9 mouse cellular contexts compared by ENCODE assay signal in genomic region chr1:170996753-170997152, GRCm38 (mm10). TPM values are rescaled to one million over a fixed set of nuclear protein-coding genes. Genes with fewer than 3 reads are reported as not detected.
DNase-seq lines count a peak whose midpoint lies in the region; ATAC-seq and TF ChIP-seq lines count a peak whose summit lies in the region.
"Had no signal": no experiment of that assay in that cellular context is flagged by ENCODE, and none has a peak within 500 bp of the region (broad histone marks: within the 10 kb centered on the region; RNA-seq: fewer than 3 reads in every experiment).

No protein-coding gene starts in this region.

- H3K9me3 ChIP-seq in E14TG2a.4 (ENCODE audit: low read length): no peaks in the 10 kb centered on the region
- H3K9me3 ChIP-seq: limb, embryonic 13.5 days had no signal

- H3K27ac ChIP-seq in gastrocnemius, adult 2 months: no peak overlapping the region
- H3K27ac ChIP-seq: limb, embryonic 13.5 days had no signal

- intact Hi-C loops in gastrocnemius, adult 2 months (cut with DNase I): loop anchor here (2.0 kb wide), 1 partner anchor 96 kb away; no protein-coding TSS in a partner anchor

- H3K4me1 ChIP-seq in E14TG2a.4 (replicated peaks; ENCODE audit: low read depth, low read length): peaks cover 15% of the 10 kb centered on the region
- H3K4me1 ChIP-seq: limb, embryonic 13.5 days had no signal

- peaks cover 6% of the 10 kb centered on the region; the same call in 1 of the 2 replicates for H3K27me3 ChIP-seq in E14TG2a.4 (ENCODE audit: insufficient read depth, low read length)
- H3K27me3 ChIP-seq: limb, embryonic 13.5 days had no signal

- TF ChIP-seq CTCF in E14TG2a.4 (conservative IDR thresholded peaks at IDR 0.05; ENCODE audit: low read length): peak; percentile 63
- TF ChIP-seq CTCF in gastrocnemius, adult 2 months (IDR thresholded peaks at IDR 0.05): peak; percentile 85

- ATAC-seq in CD4-positive, CD25-positive, alpha-beta regulatory T cell, adult 4 months: no peak

- no peaks in the 10 kb centered on the region for H3K36me3 ChIP-seq in E14TG2a.4 (ENCODE audit: insufficient read depth, low read length)
- H3K36me3 ChIP-seq: limb, embryonic 13.5 days had no signal

- H3K4me3 ChIP-seq in E14TG2a.4 (replicated peaks; ENCODE audit: low read length): no peak overlapping the region
- H3K4me3 ChIP-seq in gastrocnemius, adult 2 months: no peak overlapping the region
- H3K4me3 ChIP-seq: limb, embryonic 13.5 days had no signal

- DNase-seq in CD4-positive, CD25-positive, alpha-beta regulatory T cell, adult 2 months (ENCODE audit: low read depth, low spot score): peak; percentile 63
- peak; percentile 49 for DNase-seq in c-Kit-positive CD71-positive TER-119-positive erythroid progenitor cells, embryonic 14.5 days (ENCODE audit: low spot score)
- DNase-seq in gastrocnemius, adult 2 months: peak; percentile 70
- DNase-seq in kidney, postnatal 36 days: peak; percentile 65 to 82
- peak; percentile 74 for DNase-seq in lung, postnatal 14 days
- peak; percentile 36 for DNase-seq in skeletal muscle tissue, adult 2 months (ENCODE audit: low read depth, low spot score)

RNA-seq across cellular contexts. Expression of gene Fcgr2b, which starts 20.4 kb away (rescaled TPM):
- 1 to 10 TPM in 1 of 2 experiments, not detected in 1; 1.1 TPM for polyA plus RNA-seq in CD4-positive, CD25-positive, alpha-beta regulatory T cell, adult 4 months (2017; shearing (Covaris generic))
- total RNA-seq in gastrocnemius, adult 2 months (2021): 1 to 10 TPM; 2.2 to 4.1 TPM

RNA-seq across cellular contexts. Expression of gene Fcgr4, which starts 22.0 kb away (rescaled TPM):
- under 1 TPM in 1 of 2 experiments, not detected in 1; 0.26 TPM for polyA plus RNA-seq in CD4-positive, CD25-positive, alpha-beta regulatory T cell, adult 4 months (2017; shearing (Covaris generic))
- total RNA-seq in gastrocnemius, adult 2 months (2021): not detected
